Mouse (Mus musculus) limb, embryonic 11.5 days (tissue): ENCODE data around the gene Rpgrip1l. TPM values are rescaled to one million over a fixed set of nuclear protein-coding genes. Genes with fewer than 3 reads are reported as not detected.

Experiments used
- ATAC-seq: fragments of 200-750 bp; cut with Nextera tagmentation; 2 replicates; pipeline ENCODE4 v1.8.0; 2017; ENCODE audit warnings: low read depth; ENCODE audit not compliant: insufficient number of reproducible peaks, low FRiP score, low TSS enrichment
- DNase-seq: peaks from one replicate; pipeline ENCODE4 v3.0.0-alpha.2; 2015; ENCODE audit warnings: low spot score
- H3K27ac ChIP-seq: fragments of 300-500 bp; sonication (generic); replicated peaks from 2 replicates; pipeline ENCODE4 v1.5.1; 2014; ENCODE audit warnings: low read depth, mild to moderate bottlenecking, low read length
- H3K27me3 ChIP-seq: fragments of 300-500 bp; sonication (generic); 2 replicates; pipeline ENCODE4 v1.6.1; 2014; ENCODE audit warnings: mild to moderate bottlenecking, low read length, mixed read lengths; ENCODE audit not compliant: control insufficient read depth, insufficient read depth
- H3K36me3 ChIP-seq: fragments of 300-500 bp; sonication (generic); 2 replicates; pipeline ENCODE4 v1.6.1; 2014; ENCODE audit warnings: mild to moderate bottlenecking, low read length, moderate library complexity, mixed read lengths; ENCODE audit not compliant: control insufficient read depth, insufficient read depth
- H3K4me1 ChIP-seq: fragments of 300-500 bp; sonication (generic); 2 replicates; pipeline ENCODE4 v1.6.1; 2014; ENCODE audit warnings: low read length, mixed read lengths; ENCODE audit not compliant: control insufficient read depth, insufficient read depth
- H3K4me2 ChIP-seq: fragments of 300-500 bp; sonication (generic); 2 replicates; pipeline ENCODE4 v1.6.1; 2014; ENCODE audit warnings: low read depth, mild to moderate bottlenecking, moderate library complexity; ENCODE audit not compliant: severe bottlenecking
- H3K4me3 ChIP-seq: fragments of 300-500 bp; sonication (generic); 2 replicates; pipeline ENCODE4 v1.5.1; 2014; ENCODE audit warnings: low read depth, low read length
- H3K9ac ChIP-seq: fragments of 300-500 bp; sonication (generic); 2 replicates; pipeline ENCODE4 v1.6.1; 2014; ENCODE audit warnings: mild to moderate bottlenecking, low read length
- H3K9me3 ChIP-seq: fragments of 300-500 bp; sonication (generic); 2 replicates; pipeline ENCODE4 v1.6.1; 2016; ENCODE audit warnings: low read length; ENCODE audit not compliant: control insufficient read depth
- WGBS: fragments of 180-500 bp; shearing (Covaris S2); extraction: QIAGEN DNeasy Blood & Tissue Kit; methylation state at CpG from one replicate; pipeline ENCODE4 v1.1.7; 2014; 5-methylcytosine and 5-hydroxymethylcytosine counted together
- polyA plus RNA-seq: library from polyadenylated mRNA; unstranded; fragments of >200 nt; fragmentation: Nextera tagmentation; extraction: Ambion mirVana; gene quantifications from 2 replicates; pipeline ENCODE4 v1.2.1, GENCODE M21; 2014

Gene Rpgrip1l
- polyA plus RNA-seq, 1 experiment from 2014 or later: 15.4 TPM

DNA sequence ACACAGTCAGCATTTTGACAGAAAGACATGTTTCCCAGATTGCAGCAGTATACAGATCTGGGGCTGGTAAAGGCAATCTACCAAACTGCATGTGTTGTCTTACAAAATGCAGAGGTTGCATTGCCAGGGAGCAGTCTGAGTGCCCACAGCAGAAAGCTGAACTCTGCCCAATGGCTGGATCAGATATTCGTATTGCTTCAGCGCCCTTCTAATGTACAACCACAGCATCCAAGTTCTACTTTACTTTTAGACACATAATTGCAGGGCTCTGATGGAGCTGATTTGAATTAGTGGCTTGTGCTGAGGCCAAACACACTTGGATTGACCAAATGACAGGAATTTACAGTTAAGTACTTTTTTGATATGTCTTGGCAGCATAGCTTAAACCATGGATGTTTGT, 91.2 kb downstream of the Rpgrip1l start:
- ATAC-seq: no peak
- no peak overlapping the region for H3K27ac ChIP-seq

DNA sequence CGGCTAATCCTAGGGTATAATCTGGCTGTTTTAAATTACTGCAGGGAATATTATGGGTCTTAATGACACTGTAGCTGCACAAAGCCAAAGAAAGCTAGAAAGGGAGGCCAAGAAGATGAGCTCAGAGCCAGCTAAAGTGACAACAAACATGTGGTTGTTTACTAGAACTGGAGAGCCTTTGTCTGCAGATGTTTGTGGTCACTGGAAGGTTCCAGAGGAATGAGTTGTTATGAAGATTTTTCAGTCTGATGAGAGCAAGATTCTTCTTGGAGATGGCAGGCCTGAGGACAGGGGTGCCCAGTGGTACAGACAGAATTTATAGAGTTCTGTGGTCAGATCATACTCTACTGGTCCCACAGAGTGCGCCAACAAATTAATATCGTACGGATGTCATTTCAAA, 94.8 kb downstream of the Rpgrip1l start:
- no peak overlapping the region for H3K4me2 ChIP-seq
- 92% methylated on average over 4 of the region's 4 CpGs for WGBS
- no peak for DNase-seq
- H3K9ac ChIP-seq: no peak overlapping the region
- no peaks in the 10 kb centered on the region for H3K9me3 ChIP-seq
- H3K36me3 ChIP-seq: no peaks in the 10 kb centered on the region
- H3K4me1 ChIP-seq: no peaks in the 10 kb centered on the region
- H3K27ac ChIP-seq: no peak overlapping the region
- H3K4me3 ChIP-seq: no peak overlapping the region
- no peak for ATAC-seq
- H3K27me3 ChIP-seq: no peaks in the 10 kb centered on the region

More for the DNA sequence above, 91.2 kb downstream of the Rpgrip1l start:
- no peak for DNase-seq
- no peaks in the 10 kb centered on the region for H3K4me1 ChIP-seq
- H3K27me3 ChIP-seq: no peaks in the 10 kb centered on the region
- H3K9ac ChIP-seq: no peak overlapping the region
- H3K9me3 ChIP-seq: no peaks in the 10 kb centered on the region
- 95% methylated on average over 2 of the region's 2 CpGs for WGBS
- H3K36me3 ChIP-seq: no peaks in the 10 kb centered on the region
- H3K4me2 ChIP-seq: no peak overlapping the region
- H3K4me3 ChIP-seq: no peak overlapping the region

DNA sequence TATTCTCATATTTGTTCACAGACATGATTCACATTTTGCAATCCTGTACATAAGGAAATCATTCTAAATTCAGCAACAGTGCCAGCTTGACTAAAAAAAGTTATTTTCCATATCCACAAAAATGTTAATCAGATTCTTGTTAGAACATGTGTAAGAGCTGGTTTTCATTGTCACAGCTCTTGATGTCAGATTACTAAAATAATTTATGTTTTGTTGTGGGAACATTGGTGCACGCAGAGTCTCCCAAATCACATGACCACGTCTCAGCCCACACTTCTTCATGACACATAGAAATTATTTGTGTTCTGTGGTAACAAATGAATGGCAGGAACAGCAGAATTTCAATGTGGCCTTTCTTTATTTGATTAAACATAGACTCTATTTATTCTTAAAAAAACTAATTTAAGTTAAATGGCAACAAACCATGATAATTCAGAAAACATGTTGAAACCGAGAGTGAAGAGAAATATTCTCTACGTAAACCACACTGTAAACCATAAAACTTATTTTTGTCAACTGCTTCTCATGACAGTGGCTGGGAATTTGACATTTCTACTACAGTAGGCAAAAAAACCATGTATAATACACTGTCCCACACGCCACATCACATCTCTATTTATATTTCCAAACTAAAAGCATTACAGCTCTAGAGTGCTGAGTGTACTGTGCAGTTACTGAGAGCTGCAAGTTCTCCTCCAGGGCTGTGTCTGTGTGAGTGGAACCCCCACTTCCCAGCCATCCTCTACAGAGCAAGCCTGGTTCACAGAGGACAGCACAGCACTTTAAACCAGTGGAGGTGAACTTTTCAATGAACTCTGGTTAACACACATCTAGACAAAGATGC, 95.8 kb downstream of the Rpgrip1l start:
- 84% methylated on average over 5 of the region's 5 CpGs for WGBS
- Histone ChIP-seq H3K4me2 (no peak overlapping the region), H3K9ac (no peak overlapping the region)

DNA sequence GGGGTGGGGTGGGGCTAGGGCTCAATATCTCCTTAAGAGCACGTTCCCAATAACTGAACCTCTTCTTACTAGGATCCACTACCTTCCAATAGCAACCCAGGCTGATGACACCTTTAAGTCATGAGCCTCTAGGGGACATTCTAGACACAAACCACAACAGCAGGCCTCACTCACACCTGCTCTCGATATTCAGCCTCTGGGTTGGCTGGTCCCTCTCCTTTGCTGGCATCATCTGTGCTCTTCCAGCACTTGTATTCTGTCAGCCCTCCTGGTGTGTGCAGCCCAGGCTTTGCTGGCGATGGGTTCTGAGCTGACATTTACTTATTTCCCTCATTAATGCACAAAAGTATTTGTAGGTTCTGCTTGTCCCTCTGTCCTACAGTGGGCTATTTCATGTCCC, 98.8 kb downstream of the Rpgrip1l start:
- Histone ChIP-seq H3K4me2 (no peak overlapping the region), H3K9me3 (no peaks in the 10 kb centered on the region), H3K4me1 (no peaks in the 10 kb centered on the region), H3K27me3 (no peaks in the 10 kb centered on the region), H3K36me3 (no peaks in the 10 kb centered on the region), H3K9ac (no peak overlapping the region), H3K27ac (no peak overlapping the region), H3K4me3 (no peak overlapping the region)
- DNase-seq (no peak), ATAC-seq (no peak)
- 82% methylated on average over 3 of the region's 3 CpGs for WGBS

More for the DNA sequence above, 95.8 kb downstream of the Rpgrip1l start:
- DNase-seq (no peak), ATAC-seq (no peak)
- no peak overlapping the region for H3K4me3 ChIP-seq
- H3K4me1 ChIP-seq: no peaks in the 10 kb centered on the region
- H3K27me3 ChIP-seq: no peaks in the 10 kb centered on the region
- H3K9me3 ChIP-seq: no peaks in the 10 kb centered on the region
- no peak overlapping the region for H3K27ac ChIP-seq
- H3K36me3 ChIP-seq: no peaks in the 10 kb centered on the region

DNA sequence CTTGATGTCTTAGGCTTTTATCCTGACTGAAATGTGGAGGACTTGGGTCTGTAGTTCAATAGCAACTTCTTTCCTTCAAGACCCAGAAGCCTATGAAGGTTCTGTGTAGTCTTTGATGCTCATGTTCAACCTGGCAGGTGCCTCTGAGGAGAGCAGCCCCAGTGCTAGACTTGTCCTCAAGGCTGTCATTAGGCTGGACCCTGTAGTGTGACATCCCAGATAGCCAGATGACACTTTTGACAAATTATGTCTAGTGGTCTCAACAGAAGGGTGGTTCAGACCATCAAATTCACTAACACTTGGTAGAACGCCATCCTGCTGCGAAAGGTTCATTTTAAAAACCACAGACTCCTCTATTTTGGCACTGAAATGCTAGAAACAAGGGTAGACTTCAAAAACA, 100.1 kb downstream of the Rpgrip1l start:
- WGBS: 98% methylated on average over 2 of the region's 2 CpGs
- no peaks in the 10 kb centered on the region for H3K27me3 ChIP-seq
- no peak overlapping the region for H3K4me2 ChIP-seq
- DNase-seq (no peak), ATAC-seq (no peak)
- H3K4me1 ChIP-seq: no peaks in the 10 kb centered on the region
- H3K36me3 ChIP-seq: no peaks in the 10 kb centered on the region
- H3K4me3 ChIP-seq: no peak overlapping the region
- no peak overlapping the region for H3K27ac ChIP-seq
- H3K9ac ChIP-seq: no peak overlapping the region
- H3K9me3 ChIP-seq: no peaks in the 10 kb centered on the region

DNA sequence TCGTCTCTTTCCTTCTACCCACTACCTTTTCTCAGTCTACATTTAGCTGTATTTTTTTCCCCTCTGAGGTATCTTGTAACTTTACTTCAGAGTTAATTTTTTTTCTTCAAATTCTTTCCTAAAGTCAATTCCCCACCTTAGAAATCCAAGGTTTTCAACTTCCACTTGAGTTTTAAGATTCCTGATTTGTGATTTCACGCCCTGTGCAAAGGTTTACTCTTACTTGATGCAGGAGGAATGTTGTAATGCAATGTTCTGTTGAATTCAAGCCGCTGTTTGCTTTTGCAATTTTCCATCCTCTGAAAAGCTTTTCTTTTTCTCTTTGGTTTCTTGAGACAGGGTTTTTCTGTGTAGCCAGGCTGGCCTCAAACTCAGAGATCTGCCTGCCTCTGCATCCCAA, 103.4 kb downstream of the Rpgrip1l start:
- 86% methylated on average over 3 of the region's 3 CpGs for WGBS
- no peak overlapping the region for H3K4me2 ChIP-seq

DNA sequence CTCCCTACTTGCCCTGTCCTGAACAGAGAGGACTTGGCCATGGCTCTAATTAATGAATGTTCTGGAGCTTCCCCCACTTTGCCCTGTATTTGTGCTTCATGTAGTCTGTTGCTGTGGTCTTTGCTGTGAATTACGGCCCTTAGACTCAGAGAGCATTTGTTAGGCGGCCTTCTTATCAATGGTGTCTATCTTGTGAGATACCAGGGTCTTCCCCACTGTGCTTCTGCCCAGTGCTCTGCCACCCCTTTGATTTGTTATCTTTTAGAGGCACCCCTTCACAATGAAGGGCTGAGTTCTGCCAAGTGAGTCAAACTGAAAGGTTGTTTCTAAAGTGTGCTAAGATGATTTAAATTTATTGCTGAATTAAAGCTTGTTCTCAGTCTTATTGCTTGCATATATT, 105.4 kb downstream of the Rpgrip1l start:
- H3K4me3 ChIP-seq: no peak overlapping the region
- DNase-seq: no peak
- H3K27ac ChIP-seq: no peak overlapping the region
- no peaks in the 10 kb centered on the region for H3K4me1 ChIP-seq
- WGBS: 62% methylated on average over 2 of the region's 2 CpGs
- no peaks in the 10 kb centered on the region for H3K9me3 ChIP-seq
- no peak overlapping the region for H3K4me2 ChIP-seq
- H3K36me3 ChIP-seq: no peaks in the 10 kb centered on the region
- ATAC-seq: no peak
- no peaks in the 10 kb centered on the region for H3K27me3 ChIP-seq
- H3K9ac ChIP-seq: no peak overlapping the region

More for the DNA sequence above, 103.4 kb downstream of the Rpgrip1l start:
- no peak overlapping the region for H3K4me3 ChIP-seq
- no peaks in the 10 kb centered on the region for H3K36me3 ChIP-seq
- H3K27ac ChIP-seq: no peak overlapping the region
- H3K9ac ChIP-seq: no peak overlapping the region
- no peaks in the 10 kb centered on the region for H3K9me3 ChIP-seq
- ATAC-seq (no peak), DNase-seq (no peak)
- H3K4me1 ChIP-seq: no peaks in the 10 kb centered on the region
- no peaks in the 10 kb centered on the region for H3K27me3 ChIP-seq

DNA sequence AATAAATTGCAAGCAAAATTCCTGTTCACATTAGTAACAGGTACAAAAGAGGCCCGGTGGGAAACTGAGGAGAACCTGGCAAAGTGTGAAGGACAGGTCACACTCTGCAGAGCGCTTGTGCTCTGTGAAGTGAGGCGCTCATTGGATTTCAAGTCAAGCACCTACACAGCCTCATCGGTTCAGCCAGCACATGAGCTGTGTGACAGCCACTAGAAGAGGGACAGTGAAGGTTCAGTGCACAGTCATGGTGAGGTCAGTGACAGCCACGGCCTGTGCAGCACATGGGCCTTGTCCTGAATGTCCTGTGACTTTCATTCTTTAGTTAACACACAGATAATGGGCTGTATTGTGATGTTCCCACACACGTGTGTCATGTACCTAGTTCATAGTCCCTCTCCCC, 107.2 kb downstream of the Rpgrip1l start:
- H3K36me3 ChIP-seq: no peaks in the 10 kb centered on the region
- no peak for ATAC-seq
- no peak overlapping the region for H3K4me3 ChIP-seq
- no peak overlapping the region for H3K9ac ChIP-seq
- no peaks in the 10 kb centered on the region for H3K4me1 ChIP-seq
- H3K27me3 ChIP-seq: no peaks in the 10 kb centered on the region
- no peak overlapping the region for H3K27ac ChIP-seq
- H3K9me3 ChIP-seq: no peaks in the 10 kb centered on the region
- no peak for DNase-seq
- no peak overlapping the region for H3K4me2 ChIP-seq
- 81% methylated on average over 6 of the region's 6 CpGs for WGBS

DNA sequence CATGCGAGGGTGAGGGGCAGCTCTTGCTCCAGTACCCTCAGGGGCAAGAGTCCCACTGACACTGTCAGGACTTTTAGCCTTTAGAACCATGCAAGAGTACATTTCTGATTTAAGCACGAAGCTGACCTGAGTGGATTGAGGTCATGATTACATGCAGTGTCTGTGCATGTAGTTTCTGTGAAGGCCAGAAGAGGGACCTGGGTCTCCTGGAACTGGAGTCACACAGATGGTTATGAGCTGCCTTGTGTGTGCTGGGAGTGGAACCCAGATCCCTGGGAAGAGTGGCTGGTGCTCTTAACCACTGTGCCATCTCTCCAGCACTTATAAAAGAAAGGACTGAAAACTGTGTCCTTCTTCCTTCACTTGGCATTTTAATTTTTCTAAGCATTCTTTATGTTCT, 111.9 kb downstream of the Rpgrip1l start:
- Histone ChIP-seq H3K9me3 (no peaks in the 10 kb centered on the region; the same call in 1 of the 2 replicates), H3K27me3 (no peaks in the 10 kb centered on the region), H3K4me3 (no peak overlapping the region), H3K36me3 (no peaks in the 10 kb centered on the region), H3K4me1 (no peaks in the 10 kb centered on the region), H3K27ac (no peak overlapping the region), H3K9ac (no peak overlapping the region), H3K4me2 (no peak overlapping the region)
- 84% methylated on average over 2 of the region's 2 CpGs for WGBS
- DNase-seq: no peak
- ATAC-seq: no peak
